In the genomic region with DNA sequence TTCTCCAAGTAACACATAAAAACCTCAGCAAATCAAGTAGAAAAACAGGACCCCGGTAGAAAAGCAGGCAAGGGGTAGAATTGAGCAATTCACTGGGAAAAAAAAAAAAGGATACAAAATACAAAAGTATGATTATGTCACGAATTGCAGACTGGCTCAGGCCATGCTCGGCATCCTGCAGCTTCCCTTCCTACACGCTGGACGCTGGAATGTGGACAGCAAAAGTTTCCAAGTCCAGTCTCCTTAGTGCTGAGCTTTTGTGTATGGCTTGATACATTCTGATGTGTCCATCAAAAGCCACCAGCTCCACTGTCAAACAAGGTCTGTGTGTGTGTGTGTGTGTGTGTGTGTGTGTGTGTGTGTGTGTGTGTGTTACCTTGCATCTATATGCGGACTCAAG, we compare ENCODE assay signal across 20 mouse cellular contexts. TPM values are rescaled to one million over a fixed set of nuclear protein-coding genes. Genes with fewer than 3 reads are reported as not detected.
A peak's percentile ranks its signal among the peaks of the same experiment; 100 is the strongest.
DNase-seq lines count a peak whose midpoint lies in the region; ATAC-seq lines count a peak whose summit lies in the region.
"Had no signal": no experiment of that assay in that cellular context is flagged by ENCODE, and none has a peak within 500 bp of the region (broad histone marks: within the 10 kb centered on the region; RNA-seq: fewer than 3 reads in every experiment).

No protein-coding gene starts in this region.

- H3K27me3 ChIP-seq in heart, embryonic 10.5 days (ENCODE audit: insufficient read depth, poor library complexity, severe bottlenecking), result no peaks in the 10 kb centered on the region
- H3K27me3 ChIP-seq in heart, embryonic 11.5 days (ENCODE audit: control insufficient read depth, insufficient read depth, low read length), result no peaks in the 10 kb centered on the region
- H3K27me3 ChIP-seq in limb, embryonic 12.5 days, result no peaks in the 10 kb centered on the region
- H3K27me3 ChIP-seq: forebrain, embryonic 13.5 days had no signal

- 54% methylated on average over 6 of the region's 6 CpGs for WGBS in heart, embryonic 10.5 days
- 65% methylated on average over 6 of the region's 6 CpGs for WGBS in heart, embryonic 11.5 days (ENCODE audit: insufficient replicate concordance)
- WGBS in limb, embryonic 12.5 days, result 81% methylated on average over 6 of the region's 6 CpGs

- H3K27ac ChIP-seq in heart, embryonic 10.5 days, result 0 out of 2 replicates have a peak overlapping the region, but pooled peaks have one; percentile 88
- H3K27ac ChIP-seq in heart, embryonic 11.5 days (ENCODE audit: low read depth, low read length), result no peak overlapping the region
- peak overlapping the region; percentile 45; the same call in 1 of the 2 replicates for H3K27ac ChIP-seq in limb, embryonic 12.5 days
- H3K27ac ChIP-seq: forebrain, embryonic 13.5 days; heart, adult 2 months; liver, embryonic 15.5 days had no signal

- peaks cover 54% of the 10 kb centered on the region for H3K4me1 ChIP-seq in heart, embryonic 10.5 days
- H3K4me1 ChIP-seq in heart, embryonic 11.5 days (ENCODE audit: control insufficient read depth, insufficient read depth, low read length), result peaks cover 20% of the 10 kb centered on the region
- H3K4me1 ChIP-seq in limb, embryonic 12.5 days (replicated peaks), result peaks cover 56% of the 10 kb centered on the region
- H3K4me1 ChIP-seq: liver, embryonic 15.5 days had no signal

- H3K9me3 ChIP-seq in heart, embryonic 10.5 days, result no peaks in the 10 kb centered on the region
- no peaks in the 10 kb centered on the region; the same call in 1 of the 2 replicates for H3K9me3 ChIP-seq in heart, embryonic 11.5 days (replicated peaks; ENCODE audit: control insufficient read depth, low read length)
- H3K9me3 ChIP-seq in limb, embryonic 12.5 days, result no peaks in the 10 kb centered on the region
- H3K9me3 ChIP-seq: forebrain, embryonic 13.5 days; G1E; liver, embryonic 15.5 days had no signal

- no peak for ATAC-seq in heart, embryonic 11.5 days (replicated peaks; ENCODE audit: insufficient number of reproducible peaks, low FRiP score, low TSS enrichment)
- no peak for ATAC-seq in limb, embryonic 12.5 days (ENCODE audit: insufficient number of reproducible peaks, insufficient read depth, low FRiP score, low TSS enrichment, low read depth)
- no peak for ATAC-seq in inflammation-experienced regulatory T-cells, adult 6 months
- ATAC-seq: forebrain, embryonic 13.5 days had no signal

- H3K4me2 ChIP-seq in heart, embryonic 11.5 days, result no peak overlapping the region
- H3K4me2 ChIP-seq in limb, embryonic 12.5 days, result no peak overlapping the region
- H3K4me2 ChIP-seq: forebrain, embryonic 13.5 days; liver, embryonic 15.5 days; midbrain, embryonic 11.5 days had no signal

- H3K9ac ChIP-seq in heart, embryonic 11.5 days (ENCODE audit: low read depth, low read length), result no peak overlapping the region
- H3K9ac ChIP-seq in limb, embryonic 12.5 days (replicated peaks), result no peak overlapping the region
- H3K9ac ChIP-seq: forebrain, embryonic 13.5 days; liver, embryonic 15.5 days had no signal

- no peak overlapping the region for H3K4me3 ChIP-seq in heart, embryonic 10.5 days
- H3K4me3 ChIP-seq in heart, embryonic 11.5 days (ENCODE audit: low read depth, low read length), result no peak overlapping the region
- no peak overlapping the region for H3K4me3 ChIP-seq in limb, embryonic 12.5 days (replicated peaks)
- H3K4me3 ChIP-seq: erythroblast, embryonic 14.5 days; forebrain, embryonic 13.5 days; heart, adult 2 months; liver, embryonic 15.5 days had no signal

- no peak for DNase-seq in heart, embryonic 10.5 days (ENCODE audit: low spot score)
- DNase-seq in kidney, postnatal 10 days, result peak; percentile 48
- no peak for DNase-seq in kidney, adult 8-10 months
- DNase-seq in Muller cell, postnatal 12 days (ENCODE audit: inconsistent ontology term), result peak; percentile 65
- DNase-seq: cerebellum, adult 18-20 months; cerebellum, postnatal 25 days; embryo, embryonic 11 days; gastrocnemius, postnatal 10 days; kidney, adult 9 months; right cerebral cortex, postnatal 4 days; thymus, postnatal 14 days had no signal

- no peaks in the 10 kb centered on the region for H3K36me3 ChIP-seq in heart, embryonic 10.5 days
- no peaks in the 10 kb centered on the region for H3K36me3 ChIP-seq in heart, embryonic 11.5 days (ENCODE audit: control insufficient read depth, insufficient read depth, low read length)
- no peaks in the 10 kb centered on the region for H3K36me3 ChIP-seq in limb, embryonic 12.5 days
- H3K36me3 ChIP-seq: G1E; liver, embryonic 15.5 days had no signal

RNA-seq across cellular contexts. Expression of a gene that starts 15.2 kb away (rescaled TPM):
- 51.9 and 53.4 TPM in 2 replicates for polyA plus RNA-seq in heart, embryonic 10.5 days (2016; fragmentation: Nextera tagmentation; extraction: Ambion mirVana)
- 34.2 and 48.8 TPM in 2 replicates for polyA plus RNA-seq in heart, embryonic 11.5 days (2014; fragmentation: Nextera tagmentation; extraction: Ambion mirVana)
- polyA plus RNA-seq in limb, embryonic 12.5 days (2016; fragmentation: Nextera tagmentation; extraction: Ambion mirVana), result 52.6 and 53.7 TPM in 2 replicates
- 10 to 100 TPM; 38.9 to 61.0 (median 49.9) TPM for polyA plus RNA-seq in inflammation-experienced regulatory T-cells, adult 6 months (2017; shearing (Covaris generic))

RNA-seq across cellular contexts. Expression of a gene that starts 15.4 kb away (rescaled TPM):
- 183 and 186 TPM in 2 replicates for polyA plus RNA-seq in heart, embryonic 10.5 days (2016; fragmentation: Nextera tagmentation; extraction: Ambion mirVana)
- polyA plus RNA-seq in heart, embryonic 11.5 days (2014; fragmentation: Nextera tagmentation; extraction: Ambion mirVana), result 201 and 210 TPM in 2 replicates
- polyA plus RNA-seq in limb, embryonic 12.5 days (2016; fragmentation: Nextera tagmentation; extraction: Ambion mirVana), result 196 and 209 TPM in 2 replicates
- polyA plus RNA-seq in inflammation-experienced regulatory T-cells, adult 6 months (2017; shearing (Covaris generic)), result 100 to 1,000 TPM; 106 to 147 (median 129) TPM

Comparison
In these comparisons a context has a peak if more than half of its experiments do, and no peak if none do; other contexts are left out.
1. DNase-seq: peak in kidney, postnatal 10 days (single experiment) and Muller cell, postnatal 12 days (single experiment); none in heart, embryonic 10.5 days (single experiment) and kidney, adult 8-10 months (0 of 2).